ENCODE assay signal across 9 mouse cellular contexts in the genomic region with DNA sequence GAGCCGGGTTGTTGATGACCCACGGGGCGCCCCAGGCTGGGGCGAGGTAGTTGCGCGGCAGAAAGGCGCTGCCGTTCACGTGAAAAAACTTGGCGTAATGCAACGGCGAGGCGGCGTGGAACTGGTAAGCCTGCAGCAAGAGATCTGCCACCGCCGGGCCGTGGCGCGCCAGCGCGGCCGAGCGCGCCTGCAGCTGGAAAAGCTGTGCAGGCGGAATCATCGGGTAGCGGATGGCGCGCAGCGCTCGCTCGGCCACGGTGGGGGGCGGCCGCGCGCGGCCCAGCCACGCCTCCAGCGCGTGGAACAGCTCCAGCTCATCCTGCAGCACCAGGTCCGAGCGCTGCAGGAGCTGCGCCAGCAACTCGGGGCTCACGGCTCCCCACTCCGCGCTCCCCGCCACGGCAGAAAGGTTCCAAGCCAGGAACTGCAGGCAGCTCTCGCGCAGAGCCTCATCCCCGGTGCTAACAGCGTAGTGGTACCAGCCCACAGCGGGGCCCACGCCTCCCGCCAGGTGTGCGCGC. TPM values are rescaled to one million over a fixed set of nuclear protein-coding genes. Genes with fewer than 3 reads are reported as not detected.
A peak's percentile ranks its signal among the peaks of the same experiment; 100 is the strongest.
DNase-seq lines count a peak whose midpoint lies in the region; ATAC-seq and TF ChIP-seq lines count a peak whose summit lies in the region.
"Had no signal": no experiment of that assay in that cellular context is flagged by ENCODE, and none has a peak within 500 bp of the region (broad histone marks: within the 10 kb centered on the region; RNA-seq: fewer than 3 reads in every experiment).

No protein-coding gene starts in this region.

- intact Hi-C loops in left cerebral cortex, postnatal 4 days (cut with DNase I): no loop called here

- no peak for ATAC-seq in kidney, embryonic 14.5 days (ENCODE audit: low FRiP score, low TSS enrichment)
- no peak for ATAC-seq in forebrain, embryonic 15.5 days (replicated peaks)
- ATAC-seq in neural tube, embryonic 14.5 days (ENCODE audit: low read depth): no peak
- ATAC-seq in erythroid progenitor cell, adult 5-6 weeks (replicated peaks; ENCODE audit: low FRiP score, poor library complexity, severe bottlenecking): no peak

- no peaks in the 10 kb centered on the region for H3K9me3 ChIP-seq in kidney, embryonic 14.5 days (ENCODE audit: control insufficient read depth, low read length)
- H3K9me3 ChIP-seq in forebrain, embryonic 15.5 days: no peaks in the 10 kb centered on the region
- no peaks in the 10 kb centered on the region for H3K9me3 ChIP-seq in neural tube, embryonic 14.5 days (ENCODE audit: control insufficient read depth, low read length)

- no peaks in the 10 kb centered on the region for H3K36me3 ChIP-seq in kidney, embryonic 14.5 days (ENCODE audit: control insufficient read depth, insufficient read depth, low read length)
- H3K36me3 ChIP-seq in forebrain, embryonic 15.5 days: no peaks in the 10 kb centered on the region
- no peaks in the 10 kb centered on the region for H3K36me3 ChIP-seq in neural tube, embryonic 14.5 days (ENCODE audit: control insufficient read depth, insufficient read depth, low read length)

- peaks cover 37% of the 10 kb centered on the region for H3K4me1 ChIP-seq in kidney, embryonic 14.5 days (ENCODE audit: control insufficient read depth, insufficient read depth, low read length)
- peaks cover 63% of the 10 kb centered on the region for H3K4me1 ChIP-seq in forebrain, embryonic 15.5 days
- peaks cover 28% of the 10 kb centered on the region for H3K4me1 ChIP-seq in neural tube, embryonic 14.5 days (ENCODE audit: control insufficient read depth, insufficient read depth, low read length)

- WGBS in kidney, embryonic 14.5 days: under 1% methylated on average over 58 of the region's 59 CpGs
- WGBS in forebrain, embryonic 15.5 days: 2% methylated on average over 47 of the region's 59 CpGs
- WGBS in neural tube, embryonic 14.5 days: 2% methylated on average over 54 of the region's 59 CpGs

- H3K27ac ChIP-seq in kidney, embryonic 14.5 days (ENCODE audit: low read depth, low read length): no peak overlapping the region
- peak overlapping the region; percentile 57 for H3K27ac ChIP-seq in forebrain, embryonic 15.5 days (replicated peaks)
- H3K27ac ChIP-seq in neural tube, embryonic 14.5 days (ENCODE audit: low read depth, low read length): peak overlapping the region; percentile 74

- TF ChIP-seq POLR2A in brain, embryonic 14.5 days (IDR thresholded peaks at IDR 0.05; ENCODE audit: borderline replicate concordance, extremely low read depth, insufficient read depth, insufficient read length, poor library complexity, severe bottlenecking): 0 out of 2 replicates have a peak, but pooled peaks have one; percentile 21

- H3K27me3 ChIP-seq in kidney, embryonic 14.5 days (ENCODE audit: control insufficient read depth, insufficient read depth, low read length): peaks cover 63% of the 10 kb centered on the region
- H3K27me3 ChIP-seq in forebrain, embryonic 15.5 days: peaks cover 12% of the 10 kb centered on the region; the same call in 1 of the 2 replicates
- no peaks in the 10 kb centered on the region for H3K27me3 ChIP-seq in neural tube, embryonic 14.5 days (ENCODE audit: control insufficient read depth, insufficient read depth, low read length)

- no peak for TF ChIP-seq CTCF in brain, embryonic 14.5 days (IDR thresholded peaks at IDR 0.05; ENCODE audit: borderline replicate concordance, extremely low read depth, insufficient read depth, insufficient read length)

- DNase-seq in kidney, adult 18-20 months: no peak
- peak; percentile 80 for DNase-seq in brain, embryonic 14.5 days (ENCODE audit: low read depth)
- peak; percentile 66 for DNase-seq in left cerebral cortex, postnatal 4 days
- no peak for DNase-seq in thymus, postnatal 10 days (ENCODE audit: low spot score in 2 of 2)

- H3K9ac ChIP-seq in kidney, embryonic 14.5 days (ENCODE audit: low read depth, low read length): 0 out of 2 replicates have a peak overlapping the region, but pooled peaks have one; percentile 38
- peak overlapping the region; percentile 47 for H3K9ac ChIP-seq in forebrain, embryonic 15.5 days (replicated peaks)
- peak overlapping the region; percentile 67 for H3K9ac ChIP-seq in neural tube, embryonic 14.5 days (replicated peaks; ENCODE audit: low read depth, low read length)

- H3K4me3 ChIP-seq in kidney, embryonic 14.5 days (ENCODE audit: low read length): peak overlapping the region; percentile 38
- peak overlapping the region; percentile 45 for H3K4me3 ChIP-seq in forebrain, embryonic 15.5 days
- peak overlapping the region; percentile 45 for H3K4me3 ChIP-seq in neural tube, embryonic 14.5 days (ENCODE audit: low read depth, low read length)

- H3K4me2 ChIP-seq in kidney, embryonic 14.5 days (replicated peaks; ENCODE audit: low read depth, low read length): peak overlapping the region; percentile 89
- H3K4me2 ChIP-seq in forebrain, embryonic 15.5 days (replicated peaks): peak overlapping the region; percentile 86
- H3K4me2 ChIP-seq in neural tube, embryonic 14.5 days (ENCODE audit: low read depth, low read length): peak overlapping the region; percentile 93

RNA-seq across cellular contexts. Expression of a gene that starts 3.8 kb away (rescaled TPM):
- 0.77 and 1.6 TPM in 2 replicates for polyA plus RNA-seq in kidney, embryonic 14.5 days (2014; fragmentation: Nextera tagmentation; extraction: Ambion mirVana)
- 36.2 and 50.6 TPM in 2 replicates for polyA plus RNA-seq in brain, embryonic 14.5 days (2012; rRNA removed)
- 26.4 and 29.7 TPM in 2 replicates for polyA plus RNA-seq in forebrain, embryonic 15.5 days (2015; fragmentation: Nextera tagmentation; extraction: Ambion mirVana)
- total RNA-seq in left cerebral cortex, postnatal 4 days (2021): 10 to 100 TPM; 12.5 to 14.7 TPM
- polyA plus RNA-seq in neural tube, embryonic 14.5 days (2014; fragmentation: Nextera tagmentation; extraction: Ambion mirVana): 18.8 and 20.4 TPM in 2 replicates
- not detected in 2 replicates for total RNA-seq in erythroid progenitor cell, adult 5-6 weeks (2015; ENCODE audit: low replicate concordance)
- not detected in 2 replicates for total RNA-seq in erythroid progenitor cell, adult 5-6 weeks (2017; ENCODE audit: low replicate concordance)

RNA-seq across cellular contexts. Expression of a gene that starts 6.8 kb away (rescaled TPM):
- polyA plus RNA-seq in kidney, embryonic 14.5 days (2014; fragmentation: Nextera tagmentation; extraction: Ambion mirVana): 0.19 TPM in 1 of 2 replicates, not detected in the other
- polyA plus RNA-seq in brain, embryonic 14.5 days (2012; rRNA removed): 0.07 and 0.08 TPM in 2 replicates
- not detected in 2 replicates for polyA plus RNA-seq in forebrain, embryonic 15.5 days (2015; fragmentation: Nextera tagmentation; extraction: Ambion mirVana)
- not detected for total RNA-seq in left cerebral cortex, postnatal 4 days (2021)
- polyA plus RNA-seq in neural tube, embryonic 14.5 days (2014; fragmentation: Nextera tagmentation; extraction: Ambion mirVana): not detected in 2 replicates
- total RNA-seq in erythroid progenitor cell, adult 5-6 weeks (2015; ENCODE audit: low replicate concordance): not detected in 2 replicates
- not detected in 2 replicates for total RNA-seq in erythroid progenitor cell, adult 5-6 weeks (2017; ENCODE audit: low replicate concordance)
- total RNA-seq: layer of hippocampus, adult 18-20 months had no signal

RNA-seq across cellular contexts. Expression of a gene that starts 26.8 kb away (rescaled TPM):
- polyA plus RNA-seq in kidney, embryonic 14.5 days (2014; fragmentation: Nextera tagmentation; extraction: Ambion mirVana): 0.14 and 0.21 TPM in 2 replicates
- polyA plus RNA-seq in brain, embryonic 14.5 days (2012; rRNA removed): 0.76 and 0.97 TPM in 2 replicates
- 0.52 and 0.83 TPM in 2 replicates for polyA plus RNA-seq in forebrain, embryonic 15.5 days (2015; fragmentation: Nextera tagmentation; extraction: Ambion mirVana)
- 1 to 10 TPM; 2.7 to 2.9 TPM for total RNA-seq in left cerebral cortex, postnatal 4 days (2021)
- polyA plus RNA-seq in neural tube, embryonic 14.5 days (2014; fragmentation: Nextera tagmentation; extraction: Ambion mirVana): 0.56 and 0.99 TPM in 2 replicates
- not detected in 2 replicates for total RNA-seq in erythroid progenitor cell, adult 5-6 weeks (2015; ENCODE audit: low replicate concordance)
- not detected in 2 replicates for total RNA-seq in erythroid progenitor cell, adult 5-6 weeks (2017; ENCODE audit: low replicate concordance)

RNA-seq across cellular contexts. Expression of a gene that starts 59.0 kb away (rescaled TPM):
- 49.9 and 105 TPM in 2 replicates for polyA plus RNA-seq in kidney, embryonic 14.5 days (2014; fragmentation: Nextera tagmentation; extraction: Ambion mirVana)
- polyA plus RNA-seq in brain, embryonic 14.5 days (2012; rRNA removed): 4.1 and 7.4 TPM in 2 replicates
- 6.0 and 6.2 TPM in 2 replicates for polyA plus RNA-seq in forebrain, embryonic 15.5 days (2015; fragmentation: Nextera tagmentation; extraction: Ambion mirVana)
- 1 to 10 TPM; 4.9 to 5.6 TPM for total RNA-seq in left cerebral cortex, postnatal 4 days (2021)
- polyA plus RNA-seq in neural tube, embryonic 14.5 days (2014; fragmentation: Nextera tagmentation; extraction: Ambion mirVana): 3.7 and 9.0 TPM in 2 replicates
- not detected in 2 replicates for total RNA-seq in erythroid progenitor cell, adult 5-6 weeks (2015; ENCODE audit: low replicate concordance)
- total RNA-seq in erythroid progenitor cell, adult 5-6 weeks (2017; ENCODE audit: low replicate concordance): not detected in 2 replicates

Comparison
In these comparisons a context has a peak if more than half of its experiments do, and no peak if none do; other contexts are left out.
1. DNase-seq: peak in brain, embryonic 14.5 days (single experiment) and left cerebral cortex, postnatal 4 days (single experiment); none in kidney, adult 18-20 months (single experiment) and thymus, postnatal 10 days (0 of 2).
2. Peak in every context shown above with its lines, with median percentiles within 50 percentile points of each other: H3K4me2 ChIP-seq, H3K4me3 ChIP-seq and H3K9ac ChIP-seq.